Mouse (Mus musculus) stomach, postnatal 0 days (tissue): ENCODE data around the gene Zdbf2. TPM values are rescaled to one million over a fixed set of nuclear protein-coding genes. Genes with fewer than 3 reads are reported as not detected.

Experiments
- ATAC-seq: fragments of 200-750 bp; cut with Nextera tagmentation; 2 replicates; pipeline ENCODE4 v1.8.0; 2017; ENCODE audit not compliant: low FRiP score, low TSS enrichment
- DNase-seq: peaks from one replicate; pipeline ENCODE4 v3.0.0-alpha.2; 2016; ENCODE audit warnings: low spot score
- H3K27ac ChIP-seq: fragments of 300-500 bp; sonication (generic); replicated peaks from 2 replicates; pipeline ENCODE4 v1.5.1; 2014; ENCODE audit warnings: mild to moderate bottlenecking, control low read depth
- H3K27me3 ChIP-seq: fragments of 300-500 bp; sonication (generic); 2 replicates; pipeline ENCODE4 v1.6.1; 2014; ENCODE audit warnings: low read length; ENCODE audit not compliant: control insufficient read depth, insufficient read depth
- H3K36me3 ChIP-seq: fragments of 300-500 bp; sonication (generic); 2 replicates; pipeline ENCODE4 v1.6.1; 2014; ENCODE audit warnings: low read length, mixed read lengths; ENCODE audit not compliant: control insufficient read depth, insufficient read depth
- H3K4me1 ChIP-seq: fragments of 300-500 bp; sonication (generic); replicated peaks from 2 replicates; pipeline ENCODE4 v1.6.1; 2014; ENCODE audit warnings: antibody characterized with exemption; ENCODE audit not compliant: control insufficient read depth, insufficient read depth
- H3K4me2 ChIP-seq: fragments of 300-500 bp; sonication (generic); replicated peaks from 2 replicates; pipeline ENCODE4 v1.6.1; 2014; ENCODE audit warnings: low read depth, mild to moderate bottlenecking, control low read depth, moderate library complexity
- H3K4me3 ChIP-seq: fragments of 300-500 bp; sonication (generic); 2 replicates; pipeline ENCODE4 v1.5.1; 2014; ENCODE audit warnings: low read depth, low read length, control low read depth
- H3K9ac ChIP-seq: fragments of 300-500 bp; sonication (generic); 2 replicates; pipeline ENCODE4 v1.6.1; 2014; ENCODE audit warnings: mild to moderate bottlenecking, low read length, control low read depth, mixed read lengths
- H3K9me3 ChIP-seq: fragments of 300-500 bp; sonication (generic); 2 replicates; pipeline ENCODE4 v1.6.1; 2016; ENCODE audit warnings: low read length; ENCODE audit not compliant: control insufficient read depth
- CTCF ChIP-seq: IDR thresholded peaks from 2 replicates; pipeline ENCODE4 v1.5.1; 2016; ENCODE audit warnings: antibody characterized with exemption, low read depth, mild to moderate bottlenecking, moderate library complexity
- EP300 ChIP-seq: optimal IDR thresholded peaks from 2 replicates; pipeline ENCODE3; 2016; ENCODE audit warnings: antibody characterized with exemption
- WGBS: fragments of 180-500 bp; shearing (Covaris S2); extraction: QIAGEN DNeasy Blood & Tissue Kit; methylation state at CpG from one replicate; pipeline ENCODE4 v1.1.7; 2014; 5-methylcytosine and 5-hydroxymethylcytosine counted together
- polyA plus RNA-seq: library from polyadenylated mRNA; unstranded; fragments of >200 nt; fragmentation: Nextera tagmentation; extraction: Ambion mirVana; gene quantifications from 2 replicates; pipeline ENCODE4 v1.2.1, GENCODE M21; 2015

Gene Zdbf2
- polyA plus RNA-seq, 1 experiment from 2014 or later: 2.2 TPM

DNA sequence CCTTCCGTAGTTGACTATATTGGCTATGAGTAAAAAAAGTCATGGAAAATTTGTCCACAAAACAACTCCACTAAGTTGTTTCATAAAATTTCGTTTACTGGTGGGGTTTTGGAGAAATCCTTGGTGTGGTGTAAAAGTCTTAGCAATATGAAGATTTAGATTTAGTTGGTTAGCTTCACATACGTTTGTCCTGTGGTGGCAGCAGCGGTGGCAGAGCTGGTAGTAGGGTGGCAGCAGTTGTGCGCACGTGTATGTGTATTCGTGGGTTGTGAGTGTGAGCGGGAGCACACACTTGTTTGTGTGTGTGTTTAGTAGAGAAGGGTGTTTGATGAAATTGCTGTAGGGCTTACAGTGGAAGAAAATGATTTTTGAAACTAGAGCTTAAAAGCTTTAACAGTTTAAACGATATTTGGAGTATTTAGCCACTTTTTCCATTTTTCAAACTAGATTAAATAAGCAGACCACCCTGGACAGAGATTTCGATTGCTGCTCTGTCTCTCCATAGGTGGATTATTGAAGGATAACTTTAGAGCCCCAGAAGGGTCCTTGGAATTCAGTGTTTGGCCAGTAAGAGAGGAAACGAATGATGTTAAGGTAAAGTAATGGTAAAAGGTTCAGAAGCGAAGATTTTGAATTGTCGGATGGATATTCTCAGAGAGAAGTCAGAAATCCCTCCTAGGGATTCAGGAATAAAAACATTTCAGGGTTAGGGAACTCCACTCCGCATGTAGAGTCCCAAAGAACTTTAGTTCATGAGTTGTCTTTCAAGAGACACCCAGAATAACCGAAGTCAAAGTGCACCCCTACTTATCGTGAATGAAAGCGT, 12.9 kb upstream of the Zdbf2 start:
- no peaks in the 10 kb centered on the region for H3K36me3 ChIP-seq
- H3K9me3 ChIP-seq: no peaks in the 10 kb centered on the region
- no peak overlapping the region for H3K9ac ChIP-seq
- WGBS: 37% methylated on average over 17 of the region's 17 CpGs
- ATAC-seq: no peak
- DNase-seq: no peak
- no peak overlapping the region for H3K4me2 ChIP-seq
- H3K27me3 ChIP-seq: peaks cover 18% of the 10 kb centered on the region
- H3K27ac ChIP-seq: no peak overlapping the region
- H3K4me3 ChIP-seq: no peak overlapping the region
- no peaks in the 10 kb centered on the region for H3K4me1 ChIP-seq
- TF ChIP-seq EP300: no peak
- no peak for TF ChIP-seq CTCF

DNA sequence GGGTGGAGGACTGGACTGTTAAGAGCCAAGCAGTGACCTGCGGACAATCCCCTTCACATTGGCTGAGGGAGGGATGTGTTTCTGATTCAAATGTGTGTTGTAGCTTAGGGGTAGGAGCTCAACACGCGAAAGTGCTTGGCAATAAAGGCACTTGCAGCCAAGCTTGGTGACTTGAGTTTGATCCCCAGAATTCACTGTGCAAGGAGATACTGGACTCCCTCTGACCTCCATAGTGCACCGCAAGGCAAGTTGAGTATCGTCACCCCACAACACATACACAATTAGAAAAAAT, 12.4 kb upstream of the Zdbf2 start:
- no peak overlapping the region for H3K4me2 ChIP-seq
- no peak overlapping the region for H3K27ac ChIP-seq
- H3K9me3 ChIP-seq: no peaks in the 10 kb centered on the region
- no peak overlapping the region for H3K9ac ChIP-seq
- no peak overlapping the region for H3K4me3 ChIP-seq
- WGBS: 49% methylated on average over 5 of the region's 5 CpGs
- no peak for ATAC-seq
- no peaks in the 10 kb centered on the region for H3K36me3 ChIP-seq
- TF ChIP-seq EP300: no peak
- no peak for TF ChIP-seq CTCF
- peaks cover 14% of the 10 kb centered on the region; the same call in 1 of the 2 replicates for H3K27me3 ChIP-seq
- no peak for DNase-seq
- no peaks in the 10 kb centered on the region for H3K4me1 ChIP-seq

DNA sequence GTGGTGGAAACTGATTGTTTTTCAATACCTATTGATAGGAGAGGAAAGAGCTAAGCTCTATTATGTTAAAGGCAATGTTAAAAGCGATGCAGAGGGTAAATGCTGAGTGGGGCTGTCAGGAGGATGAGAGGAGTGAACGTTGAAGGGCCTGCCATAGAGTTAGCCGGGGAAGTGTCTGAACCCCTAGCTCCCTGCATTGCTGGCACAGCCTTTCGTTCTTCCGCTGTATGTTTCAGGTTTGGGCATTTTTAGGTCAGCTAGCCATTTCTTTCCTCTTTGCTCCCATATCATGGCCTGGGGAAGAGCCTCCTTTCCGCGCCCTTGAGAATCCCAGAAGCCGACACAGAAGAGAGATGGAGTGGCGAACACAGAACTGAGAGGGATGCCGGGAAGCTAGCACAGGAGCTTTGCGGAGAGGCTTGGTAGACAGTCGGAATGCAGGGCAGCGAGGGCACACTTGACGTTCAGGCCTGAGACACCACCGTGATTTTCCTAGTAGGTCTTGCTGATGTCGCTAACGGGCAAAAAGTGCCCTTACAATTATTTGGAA, 11.9 kb upstream of the Zdbf2 start:
- Histone ChIP-seq H3K4me1 (no peaks in the 10 kb centered on the region), H3K9ac (no peak overlapping the region), H3K27me3 (peaks cover 16% of the 10 kb centered on the region; the same call in 1 of the 2 replicates), H3K4me2 (no peak overlapping the region), H3K9me3 (no peaks in the 10 kb centered on the region), H3K27ac (no peak overlapping the region), H3K4me3 (no peak overlapping the region), H3K36me3 (no peaks in the 10 kb centered on the region)
- ATAC-seq: no peak
- no peak for TF ChIP-seq EP300
- no peak for TF ChIP-seq CTCF
- DNase-seq: no peak
- WGBS: 48% methylated on average over 17 of the region's 17 CpGs

DNA sequence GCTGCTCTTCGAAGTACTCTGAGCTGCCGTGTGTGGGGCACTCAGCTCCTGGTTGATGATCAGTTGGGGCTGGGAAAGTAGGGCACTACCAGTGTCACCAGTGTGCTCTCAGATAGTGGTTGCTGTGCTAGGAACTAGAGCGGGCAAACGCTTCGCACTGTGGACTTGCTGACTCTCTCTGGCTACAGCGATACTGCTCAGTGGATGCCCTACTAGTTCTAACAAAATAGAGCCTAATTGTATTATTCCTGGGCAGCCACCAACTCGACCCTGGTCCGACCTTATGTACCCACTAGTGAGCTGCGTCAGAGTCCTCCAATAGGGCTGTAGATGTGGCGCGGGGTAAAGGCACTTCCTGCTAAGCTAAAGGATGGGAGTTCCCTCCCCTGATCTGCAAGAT, 9.4 kb upstream of the Zdbf2 start:
- ATAC-seq (no peak), DNase-seq (no peak)
- TF ChIP-seq CTCF (no peak), EP300 (no peak)
- no peak overlapping the region for H3K4me2 ChIP-seq
- H3K9ac ChIP-seq: no peak overlapping the region
- WGBS: 42% methylated on average over 11 of the region's 11 CpGs
- H3K4me3 ChIP-seq: no peak overlapping the region
- no peaks in the 10 kb centered on the region for H3K4me1 ChIP-seq
- no peaks in the 10 kb centered on the region for H3K36me3 ChIP-seq
- no peaks in the 10 kb centered on the region for H3K9me3 ChIP-seq
- peaks cover 9% of the 10 kb centered on the region; the same call in 1 of the 2 replicates for H3K27me3 ChIP-seq
- H3K27ac ChIP-seq: no peak overlapping the region

DNA sequence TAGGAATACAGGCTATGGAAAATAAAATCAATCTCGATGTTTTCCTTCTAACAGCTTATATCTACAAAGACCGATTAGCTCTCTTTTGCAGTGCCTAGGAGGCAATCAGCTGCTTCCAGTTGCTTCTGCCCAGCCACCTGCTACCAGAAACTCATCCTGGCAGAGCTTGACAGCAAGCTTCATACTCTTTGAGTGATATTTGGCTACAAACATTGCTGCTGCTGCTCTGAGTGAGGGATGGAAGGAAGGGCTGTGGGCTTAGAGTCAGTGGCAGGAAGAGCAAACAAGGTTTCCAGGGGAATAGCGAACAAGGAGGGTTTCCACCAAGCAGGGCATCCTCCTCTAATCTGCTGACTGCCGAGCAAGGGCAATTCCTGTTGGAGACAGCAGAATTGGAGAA, 7.6 kb upstream of the Zdbf2 start:
- no peaks in the 10 kb centered on the region for H3K4me1 ChIP-seq
- H3K9me3 ChIP-seq: no peaks in the 10 kb centered on the region
- peaks cover 8% of the 10 kb centered on the region; the same call in 1 of the 2 replicates for H3K27me3 ChIP-seq
- no peak overlapping the region for H3K4me2 ChIP-seq
- no peak for TF ChIP-seq EP300
- TF ChIP-seq CTCF: no peak
- no peak overlapping the region for H3K9ac ChIP-seq
- DNase-seq (no peak), ATAC-seq (no peak)
- no peak overlapping the region for H3K27ac ChIP-seq
- H3K4me3 ChIP-seq: no peak overlapping the region
- H3K36me3 ChIP-seq: no peaks in the 10 kb centered on the region
- 36% methylated on average over 4 of the region's 4 CpGs for WGBS

DNA sequence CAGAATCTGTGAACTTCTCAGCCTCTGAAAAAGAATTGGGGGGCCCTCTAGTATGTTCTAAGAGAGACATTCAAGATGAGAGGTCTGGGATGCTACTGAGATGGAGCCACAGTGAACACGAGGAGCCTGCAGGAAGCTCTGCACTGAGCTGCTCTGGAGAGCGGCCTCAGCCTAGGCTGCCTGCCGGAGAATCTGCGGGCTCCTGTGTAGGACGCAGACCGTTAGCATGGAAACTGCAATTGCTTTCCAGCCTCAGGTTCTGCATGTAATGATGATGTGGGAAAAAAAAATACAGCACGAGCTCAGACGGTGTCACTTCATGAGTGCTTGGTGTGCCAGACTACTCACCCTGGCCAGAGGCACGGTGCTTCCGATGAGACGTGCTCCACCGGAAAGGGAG, 6.9 kb upstream of the Zdbf2 start:
- no peak for ATAC-seq
- Histone ChIP-seq H3K9ac (no peak overlapping the region), H3K4me2 (no peak overlapping the region), H3K27me3 (peaks cover 8% of the 10 kb centered on the region; the same call in 1 of the 2 replicates), H3K36me3 (no peaks in the 10 kb centered on the region), H3K27ac (no peak overlapping the region), H3K4me1 (no peaks in the 10 kb centered on the region), H3K9me3 (no peaks in the 10 kb centered on the region), H3K4me3 (no peak overlapping the region)
- TF ChIP-seq EP300 (no peak), CTCF (no peak)
- WGBS: 37% methylated on average over 12 of the region's 12 CpGs
- DNase-seq: no peak
